Mouse (Mus musculus): ENCODE measurements around the gene Ifnar1. TPM values are rescaled to one million over a fixed set of nuclear protein-coding genes. Genes with fewer than 3 reads are reported as not detected.

Gene Ifnar1
- total and polyA plus RNA-seq, 2 experiments, result 14.0 to 26.4 TPM

DNA sequence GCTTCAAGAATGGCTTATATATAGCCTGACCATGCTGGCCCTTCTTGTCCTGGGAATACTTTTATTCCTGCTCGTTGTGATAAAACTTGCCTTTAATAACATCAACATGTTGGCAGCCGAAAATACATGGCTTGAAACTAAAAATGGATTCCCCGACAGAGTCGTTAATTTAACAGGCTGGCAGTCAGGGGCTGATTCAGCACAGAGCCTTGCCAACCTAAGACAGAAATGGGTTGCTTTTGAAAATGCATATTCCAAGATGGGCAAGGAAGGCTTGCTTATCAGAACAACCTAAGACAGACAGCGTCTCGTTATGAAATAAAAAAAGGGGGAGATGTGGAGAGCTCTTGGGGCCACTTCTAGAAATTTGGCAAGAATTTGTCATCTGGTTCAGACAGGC lies 46.8 kb downstream of the Ifnar1 start:
- 83% methylated on average over 6 of the region's 6 CpGs for WGBS
- H3K27ac ChIP-seq (replicated peaks; ENCODE audit: insufficient read depth, low read depth, low read length), result no peak overlapping the region

DNA sequence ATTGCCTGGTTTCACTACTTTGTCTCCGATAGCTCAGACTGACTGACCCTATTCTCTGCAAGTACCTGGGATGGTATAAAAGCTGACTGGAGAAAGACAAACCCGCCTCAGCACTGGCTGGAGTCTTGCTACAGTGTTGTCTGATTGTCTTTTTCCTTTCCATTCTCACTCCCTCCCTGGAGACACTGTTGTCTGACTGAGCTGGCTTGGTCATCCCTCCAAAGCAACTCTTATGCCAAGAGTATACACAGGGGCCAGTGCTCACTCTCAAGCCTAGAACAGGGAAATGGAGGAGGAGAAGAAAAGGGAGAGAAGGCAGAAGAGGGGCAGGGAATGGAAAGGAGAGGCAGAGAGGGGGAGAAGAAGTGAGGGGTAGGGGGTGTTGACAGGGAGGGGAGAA lies 47.4 kb downstream of the Ifnar1 start:
- TF ChIP-seq POLR2A (IDR thresholded peaks at IDR 0.05; ENCODE audit: extremely low read depth, insufficient read depth, low read length) (no peak), CTCF (IDR thresholded peaks at IDR 0.05; ENCODE audit: low read depth, low read length) (no peak)
- no peak overlapping the region for H3K4me3 ChIP-seq (ENCODE audit: insufficient read depth, low read depth, low read length)
- no peaks in the 10 kb centered on the region for H3K36me3 ChIP-seq (ENCODE audit: control insufficient read depth, insufficient read depth, low read length)
- no peak overlapping the region for H3K9ac ChIP-seq (ENCODE audit: low read depth, low read length)
- WGBS, result 95% methylated on average over 2 of the region's 2 CpGs
- no peak for DNase-seq (ENCODE audit: extremely low read depth, low read depth, low spot score)
- H3K79me2 ChIP-seq (ENCODE audit: control insufficient read depth, insufficient read depth, low read length), result no peaks in the 10 kb centered on the region
- no peaks in the 10 kb centered on the region for H3K4me1 ChIP-seq (ENCODE audit: control insufficient read depth, insufficient read depth, low read length)
- H3K27me3 ChIP-seq (ENCODE audit: control insufficient read depth, insufficient read depth, low read length), result no peaks in the 10 kb centered on the region
- H3K27ac ChIP-seq (replicated peaks; ENCODE audit: insufficient read depth, low read depth, low read length), result no peak overlapping the region

More for the DNA sequence above, 46.8 kb downstream of the Ifnar1 start:
- TF ChIP-seq POLR2A (IDR thresholded peaks at IDR 0.05; ENCODE audit: extremely low read depth, insufficient read depth, low read length) (no peak), CTCF (IDR thresholded peaks at IDR 0.05; ENCODE audit: low read depth, low read length) (no peak)
- Histone ChIP-seq H3K4me3 (ENCODE audit: insufficient read depth, low read depth, low read length) (no peak overlapping the region), H3K36me3 (ENCODE audit: control insufficient read depth, insufficient read depth, low read length) (no peaks in the 10 kb centered on the region), H3K79me2 (ENCODE audit: control insufficient read depth, insufficient read depth, low read length) (no peaks in the 10 kb centered on the region), H3K4me1 (ENCODE audit: control insufficient read depth, insufficient read depth, low read length) (no peaks in the 10 kb centered on the region), H3K27me3 (ENCODE audit: control insufficient read depth, insufficient read depth, low read length) (no peaks in the 10 kb centered on the region), H3K9ac (ENCODE audit: low read depth, low read length) (no peak overlapping the region)
- DNase-seq (ENCODE audit: extremely low read depth, low read depth, low spot score), result no peak

GRCm38 (mm10) chr16:91533097-91534001 lies 48.3 kb downstream of the Ifnar1 start:
- no peak overlapping the region for H3K9ac ChIP-seq (ENCODE audit: low read depth, low read length)
- no peak overlapping the region for H3K4me3 ChIP-seq (ENCODE audit: insufficient read depth, low read depth, low read length)
- 61% methylated on average over 23 of the region's 23 CpGs for WGBS
- H3K79me2 ChIP-seq (ENCODE audit: control insufficient read depth, insufficient read depth, low read length), result no peaks in the 10 kb centered on the region
- no peak overlapping the region for H3K27ac ChIP-seq (replicated peaks; ENCODE audit: insufficient read depth, low read depth, low read length)
- no peaks in the 10 kb centered on the region for H3K4me1 ChIP-seq (ENCODE audit: control insufficient read depth, insufficient read depth, low read length)
- no peak for DNase-seq (ENCODE audit: extremely low read depth, low read depth, low spot score)
- H3K36me3 ChIP-seq (ENCODE audit: control insufficient read depth, insufficient read depth, low read length), result no peaks in the 10 kb centered on the region
- no peaks in the 10 kb centered on the region for H3K27me3 ChIP-seq (ENCODE audit: control insufficient read depth, insufficient read depth, low read length)
- TF ChIP-seq POLR2A (IDR thresholded peaks at IDR 0.05; ENCODE audit: extremely low read depth, insufficient read depth, low read length) (no peak), CTCF (IDR thresholded peaks at IDR 0.05; ENCODE audit: low read depth, low read length) (no peak)

- no peaks in the 10 kb centered on the region for H3K36me3 ChIP-seq (ENCODE audit: control insufficient read depth, insufficient read depth, low read length)
- peak; percentile 62 for DNase-seq (ENCODE audit: extremely low read depth, low read depth, low spot score)
- H3K27me3 ChIP-seq (ENCODE audit: control insufficient read depth, insufficient read depth, low read length), result no peaks in the 10 kb centered on the region
- H3K4me1 ChIP-seq (ENCODE audit: control insufficient read depth, insufficient read depth, low read length), result no peaks in the 10 kb centered on the region
- H3K79me2 ChIP-seq (ENCODE audit: control insufficient read depth, insufficient read depth, low read length), result no peaks in the 10 kb centered on the region
- TF ChIP-seq POLR2A (IDR thresholded peaks at IDR 0.05; ENCODE audit: extremely low read depth, insufficient read depth, low read length), result no peak
- TF ChIP-seq CTCF (IDR thresholded peaks at IDR 0.05; ENCODE audit: low read depth, low read length), result no peak
- no peak overlapping the region for H3K4me3 ChIP-seq (ENCODE audit: insufficient read depth, low read depth, low read length)
- no peak overlapping the region for H3K9ac ChIP-seq (ENCODE audit: low read depth, low read length)
- 47% methylated on average over 13 of the region's 13 CpGs for WGBS
- H3K27ac ChIP-seq (replicated peaks; ENCODE audit: insufficient read depth, low read depth, low read length), result no peak overlapping the region
Observed at GRCm38 (mm10) chr16:91534477-91534876, 49.4 kb downstream of the Ifnar1 start.

DNA sequence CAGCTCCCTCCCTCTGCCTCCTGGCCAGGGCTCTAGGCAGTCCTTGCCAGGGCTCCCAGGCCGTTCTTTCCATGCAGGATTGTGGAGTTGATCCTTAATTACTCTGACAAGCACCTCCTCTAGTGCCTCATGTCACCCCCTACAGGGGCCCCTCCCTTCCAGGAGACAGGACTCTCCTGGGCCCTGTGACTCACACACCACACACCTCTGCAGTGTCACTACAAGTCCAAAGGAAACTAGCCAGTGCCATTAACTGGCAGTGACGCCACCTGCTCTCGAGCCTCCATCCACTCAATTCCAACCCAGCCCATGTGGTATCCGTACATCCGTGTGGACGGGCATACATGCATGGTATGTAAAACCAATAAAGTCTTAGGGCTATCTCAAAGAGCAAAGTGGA lies 49.9 kb downstream of the Ifnar1 start:
- no peaks in the 10 kb centered on the region for H3K36me3 ChIP-seq (ENCODE audit: control insufficient read depth, insufficient read depth, low read length)
- 87% methylated on average over 6 of the region's 6 CpGs for WGBS
- H3K27ac ChIP-seq (replicated peaks; ENCODE audit: insufficient read depth, low read depth, low read length), result no peak overlapping the region
- TF ChIP-seq CTCF (IDR thresholded peaks at IDR 0.05; ENCODE audit: low read depth, low read length) (no peak), POLR2A (IDR thresholded peaks at IDR 0.05; ENCODE audit: extremely low read depth, insufficient read depth, low read length) (no peak)
- H3K79me2 ChIP-seq (ENCODE audit: control insufficient read depth, insufficient read depth, low read length), result no peaks in the 10 kb centered on the region
- no peaks in the 10 kb centered on the region for H3K4me1 ChIP-seq (ENCODE audit: control insufficient read depth, insufficient read depth, low read length)
- no peak overlapping the region for H3K4me3 ChIP-seq (ENCODE audit: insufficient read depth, low read depth, low read length)
- H3K27me3 ChIP-seq (ENCODE audit: control insufficient read depth, insufficient read depth, low read length), result no peaks in the 10 kb centered on the region
- no peak overlapping the region for H3K9ac ChIP-seq (ENCODE audit: low read depth, low read length)
- no peak for DNase-seq (ENCODE audit: extremely low read depth, low read depth, low spot score)

DNA sequence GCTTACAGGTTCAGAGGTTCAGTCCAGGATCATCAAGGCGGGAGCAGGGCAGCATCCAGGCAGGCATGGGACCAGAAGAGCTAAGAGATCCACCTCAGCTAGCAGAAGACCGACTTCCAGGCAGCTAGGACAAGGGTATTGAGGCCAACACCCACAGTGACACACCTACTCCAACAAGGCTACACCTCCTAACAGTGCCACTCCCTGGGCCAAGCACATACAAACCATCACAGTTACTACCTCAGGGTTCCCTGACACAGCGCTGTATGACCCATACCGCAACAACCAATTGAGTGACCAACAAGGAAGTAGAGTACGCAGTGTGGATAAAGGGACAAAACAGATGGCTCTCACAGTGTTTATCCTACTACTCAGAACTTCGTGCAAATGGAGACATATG lies 51.3 kb downstream of the Ifnar1 start:
- no peak overlapping the region for H3K9ac ChIP-seq (ENCODE audit: low read depth, low read length)
- DNase-seq (ENCODE audit: extremely low read depth, low read depth, low spot score), result no peak
- H3K4me3 ChIP-seq (ENCODE audit: insufficient read depth, low read depth, low read length), result no peak overlapping the region
- TF ChIP-seq POLR2A (IDR thresholded peaks at IDR 0.05; ENCODE audit: extremely low read depth, insufficient read depth, low read length), result no peak
- TF ChIP-seq CTCF (IDR thresholded peaks at IDR 0.05; ENCODE audit: low read depth, low read length), result no peak
- H3K27me3 ChIP-seq (ENCODE audit: control insufficient read depth, insufficient read depth, low read length), result no peaks in the 10 kb centered on the region
- H3K79me2 ChIP-seq (ENCODE audit: control insufficient read depth, insufficient read depth, low read length), result no peaks in the 10 kb centered on the region
- WGBS, result 95% methylated on average over 6 of the region's 6 CpGs
- H3K36me3 ChIP-seq (ENCODE audit: control insufficient read depth, insufficient read depth, low read length), result no peaks in the 10 kb centered on the region
- H3K4me1 ChIP-seq (ENCODE audit: control insufficient read depth, insufficient read depth, low read length), result no peaks in the 10 kb centered on the region
- no peak overlapping the region for H3K27ac ChIP-seq (replicated peaks; ENCODE audit: insufficient read depth, low read depth, low read length)

Data from liver, adult 2 months (tissue).